Mouse (Mus musculus) liver, adult 10 weeks (tissue): ENCODE measurements around the gene Nemp1. TPM values are rescaled to one million over a fixed set of nuclear protein-coding genes. Genes with fewer than 3 reads are reported as not detected.

ENCODE experiments used
- polyA plus RNA-seq: library from polyadenylated mRNA; stranded (reverse); fragments of 350-450 nt; fragmentation: Illumina TruSeq; extraction: RNeasy Lipid Tissue Mini Kit (QIAGEN cat#74804); gene quantifications from one replicate; pipeline ENCODE4 v1.2.3, GENCODE M21; 2014; ENCODE audit warnings: low read depth, low replicate concordance

The Nemp1 gene
- 4.2 TPM for polyA plus RNA-seq

GRCm38 (mm10) chr10:127666501-127667268, at the start of gene Nemp1:
Gene Nemp1, plus strand, starts transcription at chr10:127666901.

GRCm38 (mm10) chr10:127620406-127621190, 46.1 kb upstream of the Nemp1 start, which contains the start of gene Lrp1:
Gene Lrp1, minus strand, starts transcription at chr10:127621148.

DNA sequence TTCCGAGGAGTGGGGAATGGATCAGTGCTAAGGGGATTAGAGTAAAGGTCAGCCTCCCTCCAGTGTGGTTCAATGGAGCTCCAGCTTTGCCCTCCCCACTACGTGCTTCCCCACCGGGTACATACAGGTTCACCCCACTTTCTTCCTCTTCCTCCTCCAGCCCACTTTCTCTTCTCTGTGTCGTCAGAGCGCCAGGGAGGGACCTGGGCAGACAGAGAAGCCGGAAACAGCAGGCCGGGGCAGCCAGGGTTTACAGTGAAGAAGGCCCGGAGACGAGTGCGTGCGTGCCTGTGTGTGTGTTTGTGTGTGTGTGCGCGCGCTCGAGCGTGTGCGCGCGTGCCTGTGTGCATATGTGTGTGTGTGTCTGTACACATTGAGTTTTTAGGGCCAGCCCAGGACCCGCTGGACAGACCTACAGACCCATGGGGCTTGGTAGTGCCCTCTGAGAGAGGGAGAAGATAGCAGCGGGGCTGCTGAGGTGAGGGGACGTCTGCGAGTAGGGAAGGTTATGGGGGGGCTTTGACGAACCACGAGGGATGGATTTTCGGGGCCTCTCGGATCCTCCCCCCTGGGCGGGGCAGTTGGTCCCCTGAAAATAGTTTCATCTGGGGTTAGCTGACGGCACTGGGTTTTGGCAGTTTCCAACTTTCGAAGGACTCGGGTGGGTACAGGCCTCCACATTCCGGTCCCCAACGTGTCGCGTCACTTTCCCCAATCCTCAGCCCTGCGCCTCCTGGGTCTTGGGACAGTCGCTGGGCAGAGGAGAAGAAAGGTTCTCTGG, 23.7 kb upstream of the Nemp1 start, which contains the start of gene Stat6:
Stat6 (plus strand) TSS at position 215 of the 781 bp plus-strand sequence.

DNA sequence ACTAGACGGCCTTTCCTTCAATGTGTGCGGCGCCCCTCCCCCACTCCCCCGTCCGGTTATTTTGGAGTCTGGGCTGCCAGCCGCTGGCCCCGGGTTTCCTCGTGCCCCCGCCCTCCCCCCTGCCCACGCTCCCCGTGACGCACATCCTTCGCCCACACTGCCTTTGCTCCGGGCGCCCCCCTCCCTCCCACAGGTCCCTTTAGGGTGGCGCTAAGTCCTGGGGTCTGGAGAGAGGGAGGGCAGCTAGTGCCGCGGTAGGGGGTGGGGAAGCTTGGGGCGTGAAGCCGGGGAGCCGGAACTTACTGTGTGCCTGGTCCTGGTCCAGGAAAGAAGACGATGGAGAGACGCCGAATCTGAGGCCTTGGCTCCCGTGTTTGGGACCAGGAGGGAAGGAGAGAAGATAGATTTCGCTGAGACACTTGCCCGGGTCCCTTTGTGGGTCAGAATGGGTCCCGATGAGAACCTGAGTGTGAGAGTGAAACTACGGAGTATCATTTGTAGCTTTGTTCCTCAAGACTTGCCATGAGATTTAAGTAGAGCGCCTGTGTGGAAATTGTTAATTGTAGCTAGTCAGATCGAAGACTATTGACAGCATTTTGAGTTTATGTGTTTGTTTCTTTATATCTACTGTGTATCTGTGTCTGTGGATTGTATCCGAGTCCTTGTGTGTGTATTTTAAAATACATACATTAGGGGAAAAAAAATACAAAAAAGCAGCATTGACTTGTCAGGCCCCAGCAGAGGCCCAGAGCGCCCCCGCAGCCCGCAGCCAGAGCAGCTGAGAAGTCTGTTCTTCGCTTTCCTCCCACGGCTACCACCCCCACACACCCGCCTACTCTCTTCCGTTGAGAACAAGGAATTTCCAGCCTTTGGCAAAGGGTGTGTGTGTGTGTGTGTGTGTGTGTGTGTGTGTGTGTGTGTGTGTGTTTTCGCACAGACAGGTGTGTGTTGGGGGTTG, 1.7 kb downstream of the Nemp1 start, which contains the start of gene Nab2:
Nab2 (minus strand) TSS at position 476 of the 958 bp plus-strand sequence.

GRCm38 (mm10) chr10:127704766-127705220, 38.1 kb downstream of the Nemp1 start, which contains the start of gene Myo1a:
Gene Myo1a, plus strand, starts transcription at chr10:127705170.

GRCm38 (mm10) chr10:127724178-127724577, 57.5 kb downstream of the Nemp1 start, which contains the start of gene Tac2:
Gene Tac2, plus strand, starts transcription at chr10:127724478.

GRCm38 (mm10) chr10:127739083-127739660, 72.5 kb downstream of the Nemp1 start, which contains the start of gene Zbtb39:
Gene Zbtb39, plus strand, starts transcription at chr10:127739538.

Other genes with a start within 250 kb of the Nemp1 start
- not detected for gene Stac3, start 165.2 kb upstream of the Nemp1 start, polyA plus RNA-seq
- not detected for gene Ndufa4l2, start 151.9 kb upstream of the Nemp1 start, polyA plus RNA-seq
- gene Shmt2, start 144.5 kb upstream of the Nemp1 start, polyA plus RNA-seq: 22.0 TPM
- not detected for gene Nxph4, start 132.3 kb upstream of the Nemp1 start, polyA plus RNA-seq
- gene Lrp1, start 45.8 kb upstream of the Nemp1 start, polyA plus RNA-seq: 30.4 TPM
- gene Stat6, start 23.9 kb upstream of the Nemp1 start, polyA plus RNA-seq: 15.3 TPM
- 1.2 TPM for gene Nab2, start 1.7 kb downstream of the Nemp1 start, polyA plus RNA-seq
- gene Myo1a, start 38.3 kb downstream of the Nemp1 start, polyA plus RNA-seq: not detected
- gene Tac2, start 57.6 kb downstream of the Nemp1 start, polyA plus RNA-seq: not detected
- 3.2 TPM for gene Zbtb39, start 72.6 kb downstream of the Nemp1 start, polyA plus RNA-seq
- 4.1 TPM for gene Gpr182, start 84.8 kb downstream of the Nemp1 start, polyA plus RNA-seq
- gene Rdh1, start 92.8 kb downstream of the Nemp1 start, polyA plus RNA-seq: 0.48 TPM
- 0.74 TPM for gene Rdh16f1, start 92.9 kb downstream of the Nemp1 start, polyA plus RNA-seq
- 71.6 TPM for gene Rdh9, start 109.5 kb downstream of the Nemp1 start, polyA plus RNA-seq
- gene Rdh16, start 134.3 kb downstream of the Nemp1 start, polyA plus RNA-seq: 120 TPM
- gene Rdh19, start 183.0 kb downstream of the Nemp1 start, polyA plus RNA-seq: not detected
- 138 TPM for gene Rdh16f2, start 199.6 kb downstream of the Nemp1 start, polyA plus RNA-seq
- gene Rdh7, start 221.9 kb downstream of the Nemp1 start, polyA plus RNA-seq: 595 TPM
- 27.0 TPM for gene Sdr9c7, start 231.6 kb downstream of the Nemp1 start, polyA plus RNA-seq